ENCODE assay signal across 14 mouse cellular contexts in genomic region chr9:97995723-97996122, GRCm38 (mm10). TPM values are rescaled to one million over a fixed set of nuclear protein-coding genes. Genes with fewer than 3 reads are reported as not detected.
DNase-seq lines count a peak whose midpoint lies in the region; ATAC-seq and TF ChIP-seq lines count a peak whose summit lies in the region.
"Had no signal": no experiment of that assay in that cellular context is flagged by ENCODE, and none has a peak within 500 bp of the region (broad histone marks: within the 10 kb centered on the region; RNA-seq: fewer than 3 reads in every experiment).

No protein-coding gene starts in this region.

- H3K4me1 ChIP-seq in lung, embryonic 16.5 days (replicated peaks; ENCODE audit: control insufficient read depth, insufficient read depth, low read length), result peaks cover 8% of the 10 kb centered on the region
- H3K4me1 ChIP-seq: liver, embryonic 13.5 days had no signal

- H3K4me3 ChIP-seq in gastrocnemius, adult 2 months, result no peak overlapping the region
- no peak overlapping the region for H3K4me3 ChIP-seq in lung, embryonic 16.5 days (ENCODE audit: low read length)
- H3K4me3 ChIP-seq: forebrain, embryonic 13.5 days; liver, embryonic 13.5 days; neural tube, embryonic 15.5 days had no signal

- no peak overlapping the region for H3K27ac ChIP-seq in gastrocnemius, adult 2 months
- H3K27ac ChIP-seq in lung, embryonic 16.5 days (ENCODE audit: low read length), result no peak overlapping the region
- H3K27ac ChIP-seq: forebrain, embryonic 13.5 days; liver, embryonic 13.5 days; neural tube, embryonic 15.5 days had no signal

- DNase-seq in gastrocnemius, adult 18-20 months (ENCODE audit: low spot score), result peak; percentile 16
- DNase-seq in gastrocnemius, adult 2 months, result no peak
- DNase-seq in lung, postnatal 14 days, result no peak
- DNase-seq in testis, postnatal 14 days (ENCODE audit: low spot score), result peak; percentile 32
- no peak for DNase-seq in testis, postnatal 10 days (ENCODE audit: low spot score)
- no peak for DNase-seq in urinary bladder, postnatal 4 days (ENCODE audit: low spot score in 2 of 2)
- DNase-seq: kidney, adult 18-20 months; liver, embryonic 13.5 days had no signal

- ATAC-seq in lung, embryonic 16.5 days (ENCODE audit: low read depth), result peak; percentile 36; the same call in 1 of the 2 replicates
- ATAC-seq: forebrain, embryonic 13.5 days had no signal

- no peaks in the 10 kb centered on the region for H3K27me3 ChIP-seq in lung, embryonic 16.5 days (ENCODE audit: control insufficient read depth, insufficient read depth, low read depth, low read length)
- H3K27me3 ChIP-seq: forebrain, embryonic 13.5 days; liver, embryonic 13.5 days; neural tube, embryonic 15.5 days had no signal

- H3K4me2 ChIP-seq in lung, embryonic 16.5 days (ENCODE audit: low read depth, low read length), result no peak overlapping the region
- H3K4me2 ChIP-seq: forebrain, embryonic 13.5 days; liver, embryonic 13.5 days; neural tube, embryonic 15.5 days had no signal

- intact Hi-C loops in gastrocnemius, adult 2 months (cut with DNase I), result no loop called here

- no peak for TF ChIP-seq CTCF in gastrocnemius, adult 2 months (IDR thresholded peaks at IDR 0.05)

- H3K36me3 ChIP-seq in lung, embryonic 16.5 days (ENCODE audit: control insufficient read depth, insufficient read depth, low read length), result no peaks in the 10 kb centered on the region
- H3K36me3 ChIP-seq: G1E; liver, embryonic 13.5 days; neural tube, embryonic 15.5 days had no signal

- H3K9me3 ChIP-seq in lung, embryonic 16.5 days (ENCODE audit: control insufficient read depth, low read length), result no peaks in the 10 kb centered on the region
- H3K9me3 ChIP-seq: forebrain, embryonic 13.5 days; liver, embryonic 13.5 days; neural tube, embryonic 15.5 days had no signal

- 36% methylated on average over 4 of the region's 4 CpGs for WGBS in lung, embryonic 16.5 days

- no peak overlapping the region for H3K9ac ChIP-seq in lung, embryonic 16.5 days (ENCODE audit: low read length)
- H3K9ac ChIP-seq: forebrain, embryonic 13.5 days; liver, embryonic 13.5 days; neural tube, embryonic 15.5 days had no signal

RNA-seq across cellular contexts. Expression of gene Clstn2, which starts 37.3 kb away (rescaled TPM):
- under 1 TPM; 0.41 to 0.74 TPM for total RNA-seq in gastrocnemius, adult 18-20 months (2021)
- 1 to 10 TPM in 1 of 2 experiments, under 1 TPM in 1; 0.74 to 1.2 TPM for total RNA-seq in gastrocnemius, adult 2 months (2021)
- 1.5 and 1.7 TPM in 2 replicates for polyA plus RNA-seq in lung, embryonic 16.5 days (2015; fragmentation: Nextera tagmentation; extraction: Ambion mirVana)
- total RNA-seq: common myeloid progenitor, adult 5-6 weeks; megakaryocyte, adult 5-6 weeks had no signal
- polyA plus RNA-seq: G1E had no signal

Comparison
In these comparisons a context has a peak if more than half of its experiments do, and no peak if none do; other contexts are left out.
1. DNase-seq: peak in gastrocnemius, adult 18-20 months (single experiment) and testis, postnatal 14 days (single experiment); none in gastrocnemius, adult 2 months (single experiment), lung, postnatal 14 days (single experiment), testis, postnatal 10 days (single experiment) and urinary bladder, postnatal 4 days (0 of 2).